ENCODE assay signal across 23 mouse cellular contexts in genomic region chr17:70915445-70915844, GRCm38 (mm10).
DNase-seq lines count a peak whose midpoint lies in the region; ATAC-seq lines count a peak whose summit lies in the region.
"Had no signal": no experiment of that assay in that cellular context is flagged by ENCODE, and none has a peak within 500 bp of the region (broad histone marks: within the 10 kb centered on the region; RNA-seq: fewer than 3 reads in every experiment).

No protein-coding gene starts in this region.

- peaks cover 8% of the 10 kb centered on the region; the same call in 1 of the 2 replicates for H3K4me1 ChIP-seq in heart, embryonic 12.5 days (replicated peaks)

- H3K9ac ChIP-seq in heart, embryonic 12.5 days: no peak overlapping the region
- H3K9ac ChIP-seq: forebrain, postnatal 0 days; heart, embryonic 13.5 days; hindbrain, embryonic 14.5 days had no signal

- DNase-seq in ES-CJ7 (ENCODE audit: low read depth, low spot score) (peak; percentile 83), R1 (ENCODE audit: low read depth, low spot score) (peak; percentile 66)
- DNase-seq in frontal cortex, adult 2 months (ENCODE audit: extremely low spot score in 1 of 2, low spot score in 1 of 2): no peak
- no peak for DNase-seq in embryo, embryonic 11 days
- DNase-seq: adrenal gland, postnatal 10 days; adrenal gland, postnatal 36 days; cerebellum, adult 18-20 months; cerebellum, adult 9-10 months; cerebellum, postnatal 14 days; forebrain, postnatal 0 days; gastrocnemius, postnatal 25 days; heart, adult 18-20 months; heart, postnatal 14 days; heart, postnatal 4 days had no signal

- H3K27ac ChIP-seq in heart, embryonic 12.5 days (ENCODE audit: poor library complexity, severe bottlenecking): no peak overlapping the region
- H3K27ac ChIP-seq: heart, embryonic 13.5 days; hindbrain, embryonic 14.5 days; hindbrain, postnatal 0 days had no signal

- H3K36me3 ChIP-seq in heart, embryonic 12.5 days: no peaks in the 10 kb centered on the region
- H3K36me3 ChIP-seq: heart, embryonic 13.5 days had no signal

- 0 out of 2 replicates have a peak, but pooled peaks have one; percentile 29 for ATAC-seq in megakaryocyte progenitor cell, adult 5-6 weeks (replicated peaks; ENCODE audit: poor library complexity)
- ATAC-seq in heart, embryonic 12.5 days (ENCODE audit: insufficient number of reproducible peaks, low FRiP score): no peak
- ATAC-seq: CD4-positive, CD25-positive, alpha-beta regulatory T cell, adult 4 months; forebrain, embryonic 14.5 days; forebrain, postnatal 0 days; hindbrain, postnatal 0 days; inflammation-experienced regulatory T-cells, adult 6 months; intestine, embryonic 16.5 days had no signal

- WGBS in heart, embryonic 12.5 days: 61% methylated on average over 6 of the region's 6 CpGs

- no peak overlapping the region for H3K4me3 ChIP-seq in heart, embryonic 12.5 days
- H3K4me3 ChIP-seq: heart, embryonic 13.5 days had no signal

- no peaks in the 10 kb centered on the region for H3K27me3 ChIP-seq in heart, embryonic 12.5 days (replicated peaks)
- H3K27me3 ChIP-seq: heart, embryonic 13.5 days had no signal

- no peak overlapping the region for H3K4me2 ChIP-seq in heart, embryonic 12.5 days
- H3K4me2 ChIP-seq: heart, embryonic 13.5 days; hindbrain, embryonic 14.5 days had no signal

- no peaks in the 10 kb centered on the region for H3K9me3 ChIP-seq in heart, embryonic 12.5 days (replicated peaks)
- H3K9me3 ChIP-seq: heart, embryonic 13.5 days had no signal

Comparison
In these comparisons a context has a peak if more than half of its experiments do, and no peak if none do; other contexts are left out.
1. DNase-seq: peak in ES-CJ7 (single experiment) and R1 (single experiment); none in frontal cortex, adult 2 months (0 of 2) and embryo, embryonic 11 days (single experiment).